Mouse (Mus musculus): Measurements from ENCODE around the gene Myof.

GRCm38 (mm10) chr19:38004809-38005380 lies 38.5 kb downstream of the Myof start:
- TF ChIP-seq CTCF (IDR thresholded peaks at IDR 0.05; ENCODE audit: low read depth, low read length) (no peak), POLR2A (IDR thresholded peaks at IDR 0.05; ENCODE audit: extremely low read depth, insufficient read depth, low read length) (no peak)

All from liver, adult 2 months (tissue).